Mouse (Mus musculus) MEL (cell line): Measurements from ENCODE around the gene Actl6a.

Experiments used
- BHLHE40 ChIP-seq: IDR thresholded peaks from 2 replicates; pipeline ENCODE4 v1.6.1; 2012; ENCODE audit warnings: low read depth, mild to moderate bottlenecking, inconsistent platforms, low read length, improper control_type of control experiment, borderline replicate concordance
- CTCF ChIP-seq, 3 experiments: IDR thresholded peaks in 2 of 3; conservative IDR thresholded peaks in 1 of 3; 2 replicates each; pipeline ENCODE4 v1.5.1; 2011 to 2012; ENCODE audit warnings: low read length in 3 of 3, low read depth in 2 of 3, mild to moderate bottlenecking in 2 of 3, improper control_type of control experiment in 1 of 3, inconsistent platforms in 1 of 3, mixed read lengths in 1 of 3, moderate library complexity in 1 of 3; ENCODE audit not compliant: control insufficient read depth in 1 of 3, insufficient read depth in 1 of 3, poor library complexity in 1 of 3, severe bottlenecking in 1 of 3
- MAX ChIP-seq: IDR thresholded peaks from 2 replicates; pipeline ENCODE4 v1.6.1; 2011; ENCODE audit warnings: low read length, improper control_type of control experiment
- NELFE ChIP-seq: IDR thresholded peaks from 2 replicates; pipeline ENCODE4 v1.6.1; 2011; ENCODE audit warnings: low read depth, low read length, improper control_type of control experiment
- POLR2AphosphoS5 ChIP-seq: IDR thresholded peaks from 2 replicates; pipeline ENCODE4 v1.6.1; 2012; ENCODE audit warnings: low read depth, borderline replicate concordance, mild to moderate bottlenecking, inconsistent platforms, low read length, moderate library complexity, mixed read lengths
- UBTF ChIP-seq: IDR thresholded peaks from 2 replicates; pipeline ENCODE4 v1.6.1; 2012; ENCODE audit warnings: low read depth, mild to moderate bottlenecking, inconsistent platforms, low read length, improper control_type of control experiment, moderate library complexity, borderline replicate concordance; ENCODE audit not compliant: insufficient read depth
- ZC3H11A ChIP-seq: IDR thresholded peaks from 2 replicates; pipeline ENCODE4 v1.6.1; 2012; ENCODE audit warnings: low read depth, mild to moderate bottlenecking, inconsistent platforms, low read length, improper control_type of control experiment
- ZKSCAN1 ChIP-seq: IDR thresholded peaks from 2 replicates; pipeline ENCODE4 v1.6.1; 2012; ENCODE audit warnings: low read depth, mild to moderate bottlenecking, inconsistent platforms, low read length, improper control_type of control experiment, moderate library complexity

GRCm38 (mm10) chr3:32659506-32659905 lies 46.6 kb upstream of the Actl6a start:
- no peak for TF ChIP-seq CTCF (IDR thresholded peaks at IDR 0.05 in 2 of 3, conservative IDR thresholded peaks at IDR 0.05 in 1 of 3; ENCODE audit: control insufficient read depth in 1 of 3, insufficient read depth in 1 of 3, low read depth in 2 of 3, low read length in 3 of 3, poor library complexity in 1 of 3, severe bottlenecking in 1 of 3)
- TF ChIP-seq NELFE = no peak
- TF ChIP-seq BHLHE40 = no peak
- no peak for TF ChIP-seq MAX
- no peak for TF ChIP-seq ZC3H11A
- TF ChIP-seq ZKSCAN1 = no peak
- no peak for TF ChIP-seq UBTF
- no peak for TF ChIP-seq POLR2AphosphoS5
